Mouse (Mus musculus) forebrain, embryonic 12.5 days (tissue): ENCODE results near the gene Catsperz. TPM values are rescaled to one million over a fixed set of nuclear protein-coding genes. Genes with fewer than 3 reads are reported as not detected.
"Not testable (repeated sequence)": the region's sequence is repeated elsewhere in the genome, so short reads cannot be mapped to it uniquely, and the experiment has no call there.

Experiments
- ATAC-seq: fragments of 200-750 bp; cut with Nextera tagmentation; 2 replicates; pipeline ENCODE4 v1.8.0; 2017; ENCODE audit warnings: moderate TSS enrichment; ENCODE audit not compliant: low FRiP score
- H3K27ac ChIP-seq: fragments of 300-500 bp; sonication (generic); 2 replicates; pipeline ENCODE4 v1.5.1; 2016; ENCODE audit warnings: mild to moderate bottlenecking
- H3K27me3 ChIP-seq: fragments of 300-500 bp; sonication (generic); 2 replicates; pipeline ENCODE4 v1.6.1; 2016; ENCODE audit warnings: mild to moderate bottlenecking
- H3K36me3 ChIP-seq: fragments of 300-500 bp; sonication (generic); replicated peaks from 2 replicates; pipeline ENCODE4 v1.6.1; 2016; ENCODE audit warnings: mild to moderate bottlenecking
- H3K4me1 ChIP-seq: fragments of 300-500 bp; sonication (generic); 2 replicates; pipeline ENCODE4 v1.6.1; 2016
- H3K4me2 ChIP-seq: fragments of 300-500 bp; sonication (generic); 2 replicates; pipeline ENCODE4 v1.6.1; 2016; ENCODE audit warnings: mild to moderate bottlenecking, moderate library complexity
- H3K4me3 ChIP-seq: fragments of 300-500 bp; sonication (generic); replicated peaks from 2 replicates; pipeline ENCODE4 v1.5.1; 2016; ENCODE audit warnings: mild to moderate bottlenecking
- H3K9ac ChIP-seq: fragments of 300-500 bp; sonication (generic); 2 replicates; pipeline ENCODE4 v1.6.1; 2016; ENCODE audit warnings: mild to moderate bottlenecking
- H3K9me3 ChIP-seq: fragments of 300-500 bp; sonication (generic); 2 replicates; pipeline ENCODE4 v1.6.1; 2016
- WGBS: fragments of 180-500 bp; shearing (Covaris S2); methylation state at CpG from one replicate; pipeline ENCODE4 v1.1.7; 2016; 5-methylcytosine and 5-hydroxymethylcytosine counted together
- polyA plus RNA-seq: library from polyadenylated mRNA; unstranded; fragments of >200 nt; fragmentation: Nextera tagmentation; extraction: Ambion mirVana; gene quantifications from 2 replicates; pipeline ENCODE4 v1.2.1, GENCODE M21; 2016

Catsperz gene
- polyA plus RNA-seq, 1 experiment from 2014 or later, result 0.27 TPM

GRCm38 (mm10) chr19:6909507-6910289 lies 15.5 kb downstream of the Catsperz start, which contains the start of the genes Trmt112 and Prdx5:
Gene Trmt112 (plus strand): TSS chr19:6909698.
Gene Prdx5 (minus strand): TSS chr19:6910106.
- peak within 1 kb of the TSS; percentile 72 for H3K4me2 ChIP-seq
- ATAC-seq, result peak; percentile 92
- H3K27me3 ChIP-seq, result no peaks in the 10 kb centered on the region
- peaks cover 29% of the 10 kb centered on the region for H3K4me1 ChIP-seq
- peak within 1 kb of the TSS; percentile 98 for H3K27ac ChIP-seq
- WGBS, result under 1% methylated on average over 65 of the region's 65 CpGs
- H3K9me3 ChIP-seq, result no peaks in the 10 kb centered on the region
- peak within 1 kb of the TSS; percentile 65 for H3K4me3 ChIP-seq
- H3K9ac ChIP-seq, result peak within 1 kb of the TSS; percentile 72
- H3K36me3 ChIP-seq, result peaks cover 60% of the 10 kb centered on the region

- H3K4me2 ChIP-seq, result peak overlapping the region; percentile 72
- no peaks in the 10 kb centered on the region for H3K9me3 ChIP-seq
- H3K27ac ChIP-seq, result peak overlapping the region; percentile 98
- peaks cover 63% of the 10 kb centered on the region for H3K36me3 ChIP-seq
- peak overlapping the region; percentile 72 for H3K9ac ChIP-seq
- WGBS, result 12% methylated on average over 11 of the region's 11 CpGs
- H3K4me3 ChIP-seq, result peak overlapping the region; percentile 65
- peaks cover 29% of the 10 kb centered on the region for H3K4me1 ChIP-seq
- no peaks in the 10 kb centered on the region for H3K27me3 ChIP-seq
- ATAC-seq, result no peak
Observed at GRCm38 (mm10) chr19:6909021-6909420, 16.2 kb downstream of the Catsperz start.

GRCm38 (mm10) chr19:6907811-6908540 lies 17.2 kb downstream of the Catsperz start:
- no peaks in the 10 kb centered on the region for H3K27me3 ChIP-seq
- H3K36me3 ChIP-seq, result peaks cover 55% of the 10 kb centered on the region
- WGBS, result 92% methylated on average over 7 of the region's 7 CpGs
- H3K4me1 ChIP-seq, result peaks cover 29% of the 10 kb centered on the region
- ATAC-seq, result no peak
- H3K4me3 ChIP-seq, result peak overlapping the region; percentile 65
- peak overlapping the region; percentile 72 for H3K4me2 ChIP-seq
- peak overlapping the region; percentile 72 for H3K9ac ChIP-seq
- no peak overlapping the region for H3K27ac ChIP-seq
- H3K9me3 ChIP-seq, result no peaks in the 10 kb centered on the region

- WGBS, result 91% methylated on average over 8 of the region's 8 CpGs
- H3K4me1 ChIP-seq, result peaks cover 29% of the 10 kb centered on the region
- ATAC-seq, result no peak
- no peaks in the 10 kb centered on the region for H3K27me3 ChIP-seq
- H3K9me3 ChIP-seq, result no peaks in the 10 kb centered on the region
- H3K9ac ChIP-seq, result no peak overlapping the region
- peaks cover 46% of the 10 kb centered on the region for H3K36me3 ChIP-seq
- H3K27ac ChIP-seq, result no peak overlapping the region
- H3K4me2 ChIP-seq, result no peak overlapping the region
- no peak overlapping the region for H3K4me3 ChIP-seq
Observed at GRCm38 (mm10) chr19:6907094-6907493, 18.1 kb downstream of the Catsperz start.

- Histone ChIP-seq H3K27ac (no peak overlapping the region), H3K9ac (no peak overlapping the region), H3K4me3 (no peak overlapping the region), H3K4me2 (no peak overlapping the region), H3K36me3 (peaks cover 37% of the 10 kb centered on the region), H3K9me3 (no peaks in the 10 kb centered on the region), H3K27me3 (no peaks in the 10 kb centered on the region), H3K4me1 (peaks cover 22% of the 10 kb centered on the region)
- 90% methylated on average over 3 of the region's 3 CpGs for WGBS
- no peak for ATAC-seq
Observed at GRCm38 (mm10) chr19:6906199-6906598, 19.0 kb downstream of the Catsperz start.

GRCm38 (mm10) chr19:6905498-6906159 lies 19.6 kb downstream of the Catsperz start:
- Histone ChIP-seq H3K27ac (no peak overlapping the region), H3K4me1 (peaks cover 18% of the 10 kb centered on the region), H3K36me3 (peaks cover 34% of the 10 kb centered on the region), H3K4me3 (no peak overlapping the region), H3K27me3 (no peaks in the 10 kb centered on the region), H3K9me3 (no peaks in the 10 kb centered on the region), H3K4me2 (no peak overlapping the region), H3K9ac (no peak overlapping the region)
- no peak for ATAC-seq
- 92% methylated on average over 11 of the region's 11 CpGs for WGBS

GRCm38 (mm10) chr19:6904846-6905245 lies 20.3 kb downstream of the Catsperz start:
- 83% methylated on average over 2 of the region's 2 CpGs for WGBS
- ATAC-seq, result no peak
- H3K9ac ChIP-seq, result no peak overlapping the region
- no peak overlapping the region for H3K27ac ChIP-seq
- no peaks in the 10 kb centered on the region for H3K27me3 ChIP-seq
- peaks cover 18% of the 10 kb centered on the region for H3K4me1 ChIP-seq
- H3K4me2 ChIP-seq, result no peak overlapping the region
- no peaks in the 10 kb centered on the region for H3K9me3 ChIP-seq
- H3K4me3 ChIP-seq, result no peak overlapping the region
- peaks cover 34% of the 10 kb centered on the region for H3K36me3 ChIP-seq

- no peak overlapping the region for H3K27ac ChIP-seq
- H3K27me3 ChIP-seq, result peaks cover 3% of the 10 kb centered on the region; the same call in 1 of the 2 replicates
- no peak overlapping the region for H3K4me3 ChIP-seq
- H3K4me1 ChIP-seq, result peaks cover 7% of the 10 kb centered on the region
- no peak overlapping the region for H3K4me2 ChIP-seq
- no peak overlapping the region for H3K9ac ChIP-seq
- no peak for ATAC-seq
- peaks cover 34% of the 10 kb centered on the region for H3K36me3 ChIP-seq
- 100% methylated on average over 1 of the region's 1 CpGs for WGBS
- no peaks in the 10 kb centered on the region for H3K9me3 ChIP-seq
Observed at GRCm38 (mm10) chr19:6903031-6903430, 22.1 kb downstream of the Catsperz start.

GRCm38 (mm10) chr19:6899641-6900040 lies 25.5 kb downstream of the Catsperz start:
- no peak for ATAC-seq
- Histone ChIP-seq H3K27ac (no peak overlapping the region), H3K9ac (no peak overlapping the region), H3K4me1 (no peaks in the 10 kb centered on the region), H3K4me3 (no peak overlapping the region), H3K4me2 (no peak overlapping the region), H3K36me3 (peaks cover 8% of the 10 kb centered on the region), H3K27me3 (peaks cover 4% of the 10 kb centered on the region; the same call in 1 of the 2 replicates), H3K9me3 (0 out of 2 replicates have a peak, but pooled peaks cover 7% of the 10 kb centered on the region)
- 81% methylated on average over 4 of the region's 4 CpGs for WGBS

- not testable (repeated sequence) for H3K27ac ChIP-seq, H3K27me3 ChIP-seq, ATAC-seq, H3K9ac ChIP-seq, H3K36me3 ChIP-seq, H3K4me3 ChIP-seq, H3K4me1 ChIP-seq, H3K9me3 ChIP-seq, H3K4me2 ChIP-seq
- WGBS, result 92% methylated on average over 18 of the region's 18 CpGs
Observed at GRCm38 (mm10) chr19:6895608-6896305, 29.4 kb downstream of the Catsperz start.

GRCm38 (mm10) chr19:6893731-6894451 lies 31.3 kb downstream of the Catsperz start:
- peaks cover 4% of the 10 kb centered on the region; the same call in 1 of the 2 replicates for H3K27me3 ChIP-seq
- 0 out of 2 replicates have a peak, but pooled peaks cover 10% of the 10 kb centered on the region for H3K9me3 ChIP-seq
- 0 out of 2 replicates have a peak overlapping the region, but pooled peaks have one; percentile 18 for H3K9ac ChIP-seq
- WGBS, result 94% methylated on average over 14 of the region's 14 CpGs
- no peak overlapping the region for H3K4me2 ChIP-seq
- no peaks in the 10 kb centered on the region for H3K36me3 ChIP-seq
- ATAC-seq, result no peak
- H3K27ac ChIP-seq, result no peak overlapping the region
- H3K4me3 ChIP-seq, result no peak overlapping the region
- no peaks in the 10 kb centered on the region for H3K4me1 ChIP-seq
